Mouse (Mus musculus) central nervous system, embryonic 18 days (tissue): Measurements from ENCODE around the gene Hoxd4. TPM values are rescaled to one million over a fixed set of nuclear protein-coding genes. Genes with fewer than 3 reads are reported as not detected.

Source experiments
- polyA plus RNA-seq: library from polyadenylated mRNA; depleted of rRNA; stranded (reverse); fragments of >200 nt; gene quantifications from 2 replicates; pipeline ENCODE4 v1.2.3, GENCODE M21; 2012; rRNA removed

Hoxd4 gene
- 0.23 and 0.33 TPM in 2 replicates for polyA plus RNA-seq

DNA sequence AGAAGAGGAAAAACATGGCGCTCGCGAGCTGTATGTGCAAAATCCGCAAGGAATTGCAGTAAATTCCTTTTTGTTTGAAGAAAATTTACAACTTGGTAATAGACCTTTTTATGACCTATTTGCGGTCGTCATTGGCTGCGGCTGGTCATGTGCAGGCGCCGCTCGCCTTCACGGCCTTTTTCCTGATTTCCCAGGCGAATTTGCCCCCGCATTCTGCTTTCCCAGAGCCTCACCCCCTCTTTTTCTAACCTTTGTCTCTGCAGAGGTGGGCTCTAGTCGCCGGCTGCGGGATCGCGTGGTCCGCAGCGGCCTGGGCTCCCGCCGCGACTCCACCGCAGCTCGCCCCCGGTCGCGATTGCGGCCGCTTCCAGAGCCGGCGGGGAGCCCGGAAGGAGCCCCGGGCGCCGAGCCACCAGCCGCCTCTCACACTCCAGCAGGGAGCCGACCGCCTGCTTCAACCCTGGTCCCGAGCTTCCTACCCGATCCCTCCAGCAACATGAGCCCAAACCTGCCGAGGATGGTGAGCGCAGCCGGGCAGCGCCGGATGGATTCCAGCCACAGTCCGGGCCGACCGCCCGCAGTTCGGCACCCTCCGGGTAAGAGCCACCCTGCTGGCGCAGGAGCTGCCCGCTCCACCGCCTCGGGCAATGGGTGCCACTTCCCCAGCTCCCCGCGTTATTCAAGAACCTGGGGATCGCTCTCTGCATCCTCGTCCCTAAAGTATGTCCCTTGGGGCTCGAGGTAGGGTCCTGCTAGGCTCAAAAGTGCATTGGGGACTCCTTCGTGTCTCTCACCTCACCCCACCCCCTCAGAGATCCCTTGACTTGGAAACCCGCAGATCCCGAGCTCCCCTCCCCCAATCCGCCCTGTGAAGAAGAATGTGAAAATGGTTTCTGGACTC is at the start of gene Hoxd4, which contains the start of gene Hoxd3:
Gene Hoxd4, plus strand, starts transcription at position 209 of the 901 bp plus-strand sequence.
Gene Hoxd3, plus strand, starts transcription at position 207 of the 901 bp plus-strand sequence.

DNA sequence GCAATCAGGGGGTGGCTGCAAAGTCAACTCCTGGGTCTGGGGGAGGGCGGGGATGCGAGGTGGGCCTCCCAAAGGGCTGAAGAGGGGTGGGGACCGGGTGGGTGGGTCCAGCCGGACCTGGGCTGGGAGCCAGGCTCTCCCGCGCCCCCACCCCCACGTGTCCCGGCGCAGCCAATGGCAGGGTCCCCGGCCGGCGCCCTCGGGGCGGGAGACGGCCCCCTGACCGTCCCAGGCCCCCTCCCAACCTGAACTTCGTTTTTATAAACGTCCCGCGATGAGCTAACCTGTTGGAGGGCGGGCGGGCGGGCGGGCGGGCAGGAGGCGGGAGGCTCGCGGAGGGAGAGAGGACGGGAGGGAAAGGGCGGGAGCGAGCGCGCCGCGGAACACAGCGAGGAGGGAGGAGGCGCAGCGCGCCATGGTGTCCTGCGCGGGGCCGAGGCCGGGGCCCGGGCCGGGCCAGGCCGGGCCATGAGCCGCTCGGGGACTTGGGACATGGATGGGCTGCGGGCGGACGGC is 43.8 kb upstream of the Hoxd4 start, which contains the start of gene Hoxd13:
Gene Hoxd13, plus strand, starts transcription at position 469 of the 516 bp plus-strand sequence.

DNA sequence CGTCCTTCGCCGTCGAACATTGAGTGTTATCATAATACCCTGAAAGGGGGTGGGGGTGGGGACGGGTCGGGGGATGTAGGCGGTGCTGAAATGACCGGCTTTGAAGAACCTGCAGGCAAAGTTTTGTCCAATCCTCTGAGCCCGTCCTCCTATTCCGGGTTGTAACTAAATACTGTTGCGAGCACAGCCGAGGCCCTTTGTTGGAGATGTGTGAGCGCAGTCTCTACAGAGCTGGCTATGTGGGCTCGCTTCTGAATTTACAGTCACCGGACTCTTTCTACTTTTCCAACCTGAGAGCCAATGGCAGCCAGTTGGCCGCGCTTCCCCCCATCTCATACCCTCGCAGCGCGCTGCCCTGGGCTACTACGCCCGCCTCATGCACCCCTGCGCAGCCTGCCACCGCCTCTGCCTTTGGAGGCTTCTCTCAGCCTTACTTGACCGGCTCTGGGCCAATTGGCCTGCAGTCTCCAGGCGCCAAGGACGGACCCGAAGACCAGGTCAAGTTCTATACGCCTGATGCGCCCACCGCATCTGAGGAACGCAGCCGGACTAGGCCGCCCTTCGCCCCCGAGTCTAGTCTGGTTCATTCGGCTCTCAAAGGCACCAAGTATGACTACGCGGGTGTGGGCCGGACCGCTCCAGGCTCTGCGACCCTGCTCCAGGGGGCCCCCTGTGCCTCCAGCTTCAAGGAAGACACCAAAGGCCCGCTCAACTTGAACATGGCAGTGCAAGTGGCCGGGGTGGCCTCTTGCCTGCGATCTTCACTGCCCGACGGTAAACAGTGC is 36.7 kb upstream of the Hoxd4 start, which contains the start of gene Hoxd12:
Gene Hoxd12, plus strand, starts transcription at position 133 of the 785 bp plus-strand sequence.

DNA sequence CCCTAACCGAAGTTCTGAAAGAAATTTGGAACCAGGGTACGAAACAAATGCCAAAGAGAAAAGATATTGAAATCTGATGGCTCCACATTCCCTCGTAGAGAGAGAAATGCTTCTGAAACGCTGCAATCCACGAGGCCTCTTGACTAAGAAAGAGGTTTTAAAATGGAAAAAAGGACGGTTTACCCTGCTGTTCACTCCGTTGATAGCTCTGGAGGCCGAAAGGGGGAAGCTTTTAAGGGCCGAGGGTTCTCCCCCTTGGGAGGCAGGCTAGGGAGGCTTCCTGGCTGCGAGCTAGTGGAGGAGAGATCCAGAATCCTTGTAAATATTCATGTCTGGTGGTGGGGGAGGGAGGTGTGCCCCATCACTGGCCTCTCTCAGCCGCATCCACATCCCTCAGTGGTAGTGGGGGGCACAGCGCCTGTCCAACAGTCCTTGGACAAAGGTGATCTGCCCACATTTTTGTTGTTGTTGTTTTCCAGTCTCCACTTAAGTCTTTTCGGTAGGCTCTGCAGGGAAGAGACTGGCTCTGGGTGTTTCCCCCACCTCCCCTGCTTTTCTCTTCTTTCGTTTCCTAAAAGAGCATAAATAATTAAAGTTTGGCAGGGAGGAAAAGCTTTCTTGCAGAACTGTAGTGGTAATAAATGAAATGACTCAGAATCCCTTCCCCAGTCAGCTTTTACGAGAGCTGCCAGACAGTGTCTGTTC is 32.7 kb upstream of the Hoxd4 start, which contains the start of gene Hoxd11:
Gene Hoxd11, plus strand, starts transcription at position 667 of the 705 bp plus-strand sequence.

DNA sequence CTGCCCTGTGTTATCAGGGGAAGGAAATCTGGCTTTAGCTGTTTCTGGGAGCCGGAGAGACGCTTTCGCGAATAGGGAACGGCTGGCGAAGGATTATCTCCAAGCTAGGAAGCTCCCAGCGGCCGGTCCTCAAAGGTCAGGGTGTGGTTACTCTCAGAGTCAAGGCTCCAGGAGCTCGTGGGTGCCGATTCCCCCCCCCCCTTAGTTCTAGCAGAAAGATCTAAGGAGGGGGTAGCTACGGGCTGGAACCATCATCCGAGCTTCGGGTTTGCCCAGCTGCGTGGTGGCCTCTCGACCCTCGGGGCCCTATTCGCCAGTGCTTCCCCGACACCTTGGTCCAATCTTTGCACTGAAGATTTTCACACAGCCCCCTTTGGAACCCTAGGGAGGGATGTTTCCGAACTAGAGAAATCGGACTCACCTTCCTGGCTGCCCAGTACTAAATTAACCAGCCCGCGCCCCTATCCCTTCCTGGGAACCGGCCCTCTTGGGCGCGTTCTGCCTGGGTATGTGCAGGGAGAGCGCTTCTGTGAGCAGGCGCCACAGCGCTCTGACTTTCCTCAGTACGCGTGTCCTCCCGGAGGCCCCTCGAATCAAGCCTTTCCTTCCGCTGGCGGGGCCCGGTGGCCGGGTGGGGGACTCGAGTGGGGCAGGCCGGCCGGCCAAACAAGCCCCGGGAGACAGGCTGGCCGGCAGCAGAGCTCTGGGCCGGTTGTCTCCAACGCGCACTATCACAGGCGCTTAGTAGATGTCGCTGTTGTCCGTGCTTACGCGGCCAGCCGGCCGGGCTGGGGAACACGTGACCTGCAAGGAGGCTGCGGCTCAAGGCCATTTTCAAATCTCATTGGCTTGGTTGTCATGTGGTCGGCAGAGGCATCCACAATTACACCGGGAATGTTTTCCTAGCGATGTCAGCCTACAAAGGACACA is 20.4 kb upstream of the Hoxd4 start, which contains the start of gene Hoxd10:
Gene Hoxd10, plus strand, starts transcription at position 903 of the 930 bp plus-strand sequence.

DNA sequence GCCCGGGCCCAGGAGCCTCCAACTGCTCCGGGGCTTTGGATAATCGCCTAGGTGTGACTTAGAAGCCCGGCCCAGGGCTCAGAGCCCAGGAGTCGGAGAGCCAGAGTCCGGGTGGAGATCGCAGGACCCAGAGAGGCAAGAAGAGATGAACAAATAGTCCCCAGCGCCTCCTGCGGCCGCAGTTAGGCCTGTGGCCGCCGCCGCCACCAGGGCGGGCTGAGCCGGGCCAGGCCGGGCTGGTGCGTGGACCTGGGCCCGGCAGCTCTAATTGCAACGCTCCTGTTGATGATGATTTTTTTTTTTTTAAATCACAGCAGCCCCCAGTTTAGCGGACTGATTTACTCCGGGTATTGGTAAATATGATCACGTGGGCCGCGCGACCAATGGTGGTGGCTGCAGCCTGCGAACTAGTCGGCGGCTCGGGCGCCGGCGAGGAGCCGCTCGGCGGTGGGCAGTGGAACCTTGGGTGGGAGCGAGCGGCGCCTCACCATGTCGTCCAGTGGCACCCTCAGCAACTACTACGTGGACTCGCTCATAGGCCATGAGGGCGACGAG is 14.1 kb upstream of the Hoxd4 start, which contains the start of gene Hoxd9:
Gene Hoxd9, plus strand, starts transcription at position 161 of the 555 bp plus-strand sequence.

DNA sequence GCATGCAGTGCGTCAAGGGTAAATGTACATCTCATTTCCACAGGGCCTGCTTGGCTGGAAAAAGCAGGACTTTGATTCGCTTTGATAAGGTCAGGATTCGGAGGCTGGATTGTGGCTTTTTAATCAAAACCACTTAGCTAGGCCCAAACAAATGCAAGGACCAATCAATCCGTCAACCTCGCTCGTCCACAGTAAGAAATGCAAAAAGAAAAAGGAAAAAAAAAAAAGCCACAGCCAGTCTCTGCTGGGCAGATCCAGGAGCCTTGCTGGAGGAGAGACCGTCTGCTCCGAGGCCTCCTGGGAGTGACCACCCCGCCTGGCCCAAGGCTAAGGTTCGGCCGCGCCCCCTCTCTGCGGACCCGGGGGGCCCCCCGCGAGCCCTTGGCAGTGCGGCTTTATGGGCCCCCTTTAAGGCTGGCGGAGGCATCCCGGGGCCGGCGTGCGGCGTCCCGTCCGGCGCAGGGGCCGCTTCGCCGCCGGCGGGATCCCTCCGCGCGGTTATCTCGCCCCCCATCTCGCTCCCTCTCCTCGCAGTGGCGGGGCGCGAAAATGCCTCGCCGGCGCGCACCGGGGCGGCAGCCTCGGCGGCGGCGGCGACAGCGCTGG is 7.2 kb upstream of the Hoxd4 start, which contains the start of gene Hoxd8:
Gene Hoxd8, plus strand, starts transcription at position 223 of the 606 bp plus-strand sequence.

DNA sequence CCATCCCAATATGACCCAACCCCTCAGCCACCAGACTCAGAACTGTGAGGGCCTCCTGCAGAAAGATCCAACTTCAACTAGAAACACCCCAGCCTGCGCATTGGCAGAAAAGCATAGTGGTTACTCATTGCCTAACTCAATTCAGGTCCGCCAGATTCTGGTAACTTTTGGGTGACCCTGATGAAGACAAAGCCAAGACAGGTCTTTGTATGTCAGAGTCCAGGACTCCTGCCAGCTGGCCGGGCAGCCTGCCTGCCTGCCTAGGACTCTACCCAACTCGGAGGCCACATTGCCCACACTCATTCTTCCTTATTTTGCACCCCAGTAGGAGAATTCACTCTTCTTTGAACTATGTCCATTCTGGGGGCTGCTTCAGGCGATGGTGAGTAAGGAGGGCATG is 14.8 kb downstream of the Hoxd4 start, which contains the start of gene Gm28230:
Gene Gm28230, plus strand, starts transcription at position 178 of the 400 bp plus-strand sequence.

DNA sequence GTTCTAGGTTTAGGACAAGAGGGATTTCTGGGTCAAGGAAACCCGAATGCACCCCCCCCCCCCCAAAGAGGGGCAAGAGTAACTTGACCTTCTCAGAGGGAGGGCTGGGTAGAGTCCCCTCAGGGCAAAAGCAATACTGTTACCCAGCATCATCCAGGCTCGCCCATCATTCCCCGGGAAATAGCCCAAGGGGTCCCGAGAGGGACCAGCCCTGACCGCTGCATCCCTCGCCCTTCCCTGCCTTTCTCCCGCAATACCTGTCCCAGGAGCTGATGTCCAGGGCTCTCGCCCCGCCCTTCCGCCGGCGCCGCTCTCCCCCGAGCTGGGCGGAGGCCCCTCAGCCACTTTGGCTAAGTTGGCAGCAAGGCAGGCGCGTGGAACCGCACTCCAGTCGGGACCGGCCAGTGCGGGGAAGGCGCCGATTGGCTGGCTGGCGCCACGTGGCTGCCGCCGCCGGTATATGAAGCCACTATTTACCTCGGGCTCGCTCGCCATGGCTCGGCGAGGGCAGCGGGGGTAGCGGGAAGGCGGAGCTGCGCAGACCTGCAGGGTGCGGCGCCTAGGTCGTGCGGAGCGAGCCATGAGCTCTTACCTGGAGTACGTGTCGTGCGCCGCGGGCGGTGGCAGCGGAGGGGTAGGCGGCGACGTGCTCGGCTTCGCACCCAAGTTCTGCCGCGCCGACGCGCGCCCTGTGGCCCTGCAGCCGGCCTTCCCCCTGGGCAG is 51.0 kb downstream of the Hoxd4 start, which contains the start of gene Hoxd1:
Gene Hoxd1, plus strand, starts transcription at position 459 of the 723 bp plus-strand sequence.

Other genes with a start within 250 kb of the Hoxd4 start
- 29.8 and 32.9 TPM in 2 replicates for gene Lnpk, start 132.5 kb upstream of the Hoxd4 start, polyA plus RNA-seq
- gene Evx2, start 52.4 kb upstream of the Hoxd4 start, polyA plus RNA-seq = 0.80 and 0.93 TPM in 2 replicates
- 0.05 and 0.08 TPM in 2 replicates for gene Hoxd13, start 43.6 kb upstream of the Hoxd4 start, polyA plus RNA-seq
- gene Hoxd12, start 36.9 kb upstream of the Hoxd4 start, polyA plus RNA-seq = not detected in 2 replicates
- not detected in 2 replicates for gene Hoxd11, start 32.4 kb upstream of the Hoxd4 start, polyA plus RNA-seq
- not detected in 2 replicates for gene Hoxd10, start 20.0 kb upstream of the Hoxd4 start, polyA plus RNA-seq
- gene Hoxd9, start 14.2 kb upstream of the Hoxd4 start, polyA plus RNA-seq = 0.04 TPM in 1 of 2 replicates, not detected in the other
- 0.12 and 0.19 TPM in 2 replicates for gene Hoxd8, start 7.3 kb upstream of the Hoxd4 start, polyA plus RNA-seq
- 0.05 and 2.5 TPM in 2 replicates for gene Hoxd3, start within 50 bp of the Hoxd4 start, polyA plus RNA-seq
- 0.04 TPM in 1 of 2 replicates, not detected in the other for gene Gm28230, start 14.8 kb downstream of the Hoxd4 start, polyA plus RNA-seq
- gene Hoxd1, start 51.1 kb downstream of the Hoxd4 start, polyA plus RNA-seq = 0.66 TPM in 1 of 2 replicates, not detected in the other
- gene Mtx2, start 113.9 kb downstream of the Hoxd4 start, polyA plus RNA-seq = 88.3 and 101 TPM in 2 replicates